Mouse (Mus musculus) gastrocnemius, adult 18-20 months (tissue): ENCODE results near the gene Tmem178b. TPM values are rescaled to one million over a fixed set of nuclear protein-coding genes. Genes with fewer than 3 reads are reported as not detected.

Experiments
- DNase-seq: peaks from one replicate; pipeline ENCODE4 v3.0.0; 2021; ENCODE audit warnings: low spot score
- total RNA-seq, 2 experiments: library from RNA; stranded (reverse); gene quantifications; 2 replicates each; pipeline ENCODE4 v1.2.3; 2021

Gene Tmem178b
- total RNA-seq, 2 experiments from 2014 or later, result 0.47 to 1.6 TPM

DNA sequence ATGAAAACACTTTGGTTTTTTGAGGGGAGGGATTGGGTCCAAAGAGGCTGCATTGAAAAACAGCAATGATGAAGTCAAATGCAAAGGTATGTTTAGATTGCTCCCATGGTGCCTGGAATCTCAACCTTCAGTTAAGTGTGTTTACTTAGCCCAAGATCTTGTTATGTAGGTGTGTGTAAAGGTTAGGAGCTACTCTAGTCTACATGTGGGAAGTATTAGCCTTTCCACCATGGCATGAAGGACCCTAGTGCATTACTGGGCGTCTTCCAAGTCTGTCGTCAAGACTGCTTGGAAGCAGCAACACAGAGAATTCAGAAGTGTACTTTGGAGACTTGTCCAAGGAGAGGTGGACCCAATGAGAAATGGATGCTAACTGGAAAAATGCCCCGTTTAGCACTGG lies 205.3 kb downstream of the Tmem178b start:
- no peak for DNase-seq

DNA sequence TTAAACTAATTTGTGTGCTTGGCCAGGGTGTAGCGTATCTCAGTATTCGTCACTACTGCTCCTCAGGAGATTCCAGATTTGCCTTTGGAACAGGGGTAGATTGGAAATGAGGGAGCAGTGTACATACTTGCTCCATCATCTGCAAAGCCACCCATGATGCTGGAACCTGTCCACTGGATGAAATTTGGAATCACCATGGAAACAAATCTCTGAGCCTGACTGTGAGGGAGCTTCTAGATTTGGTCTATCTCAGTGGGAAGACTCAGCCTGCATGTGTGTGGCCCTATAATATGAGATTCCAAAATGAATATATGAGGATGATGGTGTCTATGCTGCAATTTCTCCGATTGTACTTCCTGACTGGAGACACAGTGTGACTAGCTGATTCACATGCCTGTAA lies 210.7 kb downstream of the Tmem178b start:
- no peak for DNase-seq

DNA sequence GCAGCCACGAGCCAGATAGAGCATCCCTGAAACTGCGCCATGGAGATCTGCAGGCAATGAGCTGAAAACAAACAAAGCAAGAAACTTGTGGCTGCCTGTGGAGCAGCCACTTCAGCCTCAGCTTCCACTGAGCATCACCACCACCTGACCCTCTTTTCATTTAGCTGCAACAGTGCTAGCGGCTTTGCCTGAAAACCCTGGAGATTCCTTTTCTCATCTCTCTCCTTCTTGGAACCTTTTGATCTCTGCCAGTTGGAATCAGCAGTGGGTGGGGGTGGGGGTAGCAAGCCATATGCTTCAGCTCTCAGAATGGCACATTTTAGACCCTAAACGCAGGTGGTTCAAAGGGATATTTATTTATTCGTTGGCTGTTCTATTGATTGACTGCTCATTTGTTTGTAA lies 218.2 kb downstream of the Tmem178b start:
- no peak for DNase-seq

DNA sequence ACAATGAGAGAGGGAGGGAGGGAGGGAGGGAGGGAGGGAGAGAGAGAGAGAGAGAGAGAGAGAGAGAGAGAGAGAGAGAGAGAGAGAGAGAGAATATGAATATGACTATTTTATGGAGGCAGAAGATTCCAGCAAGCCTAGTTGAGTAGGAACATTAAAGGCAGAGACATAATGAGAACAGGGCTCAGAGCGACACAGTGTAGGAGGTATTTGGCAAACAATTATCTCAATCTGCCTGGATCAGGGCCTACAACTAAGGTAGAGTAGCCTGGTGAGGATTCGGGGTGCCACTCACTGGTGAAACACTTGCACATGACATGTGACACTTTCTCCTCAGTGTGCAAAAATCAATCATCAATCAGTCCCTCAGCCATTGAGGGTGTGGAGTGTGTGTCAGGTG lies 225.4 kb downstream of the Tmem178b start:
- no peak for DNase-seq

DNA sequence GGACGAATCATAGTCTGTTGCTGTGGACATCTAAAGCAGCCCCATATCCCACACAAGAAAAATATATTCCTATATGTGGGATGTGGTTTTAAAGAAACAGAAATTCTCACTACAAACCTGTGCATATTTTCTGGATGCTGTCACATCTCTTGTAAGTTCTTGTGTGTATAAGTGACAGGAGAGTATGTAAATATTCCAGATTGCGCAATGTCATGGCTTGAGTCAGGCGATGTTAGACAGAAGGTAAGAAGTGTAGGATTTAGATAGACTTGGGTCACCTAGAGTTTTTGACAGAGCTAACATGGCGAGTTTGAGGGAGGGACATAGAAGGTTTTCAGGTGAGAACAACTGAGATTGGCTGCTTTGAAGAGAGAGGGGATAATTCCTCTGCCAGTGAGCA lies 228.7 kb downstream of the Tmem178b start:
- DNase-seq, result no peak

DNA sequence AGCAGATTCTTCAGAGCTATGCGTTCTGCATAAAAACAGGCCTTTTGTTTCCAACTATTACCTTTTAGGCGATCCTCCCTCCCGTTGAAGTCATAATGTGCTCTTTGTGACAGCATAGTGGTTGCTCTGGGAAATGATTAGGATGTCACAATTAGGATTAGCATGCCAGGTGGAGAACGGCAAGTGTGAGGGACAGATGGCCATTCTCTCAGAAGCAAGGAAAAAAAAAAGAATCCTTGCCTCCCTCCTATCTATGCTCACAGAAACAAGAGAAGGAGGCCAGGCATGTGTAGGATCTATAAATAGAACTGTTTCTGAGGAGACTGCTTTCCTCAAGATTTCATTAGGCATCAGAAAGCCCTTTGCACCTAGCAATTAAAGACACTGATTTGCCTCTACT lies 229.8 kb downstream of the Tmem178b start:
- DNase-seq, result no peak

- DNase-seq, result no peak
Measured at GRCm38 (mm10) chr6:40110029-40110428, 237.0 kb downstream of the Tmem178b start.

GRCm38 (mm10) chr6:40110729-40111128 lies 237.7 kb downstream of the Tmem178b start:
- DNase-seq, result no peak

DNA sequence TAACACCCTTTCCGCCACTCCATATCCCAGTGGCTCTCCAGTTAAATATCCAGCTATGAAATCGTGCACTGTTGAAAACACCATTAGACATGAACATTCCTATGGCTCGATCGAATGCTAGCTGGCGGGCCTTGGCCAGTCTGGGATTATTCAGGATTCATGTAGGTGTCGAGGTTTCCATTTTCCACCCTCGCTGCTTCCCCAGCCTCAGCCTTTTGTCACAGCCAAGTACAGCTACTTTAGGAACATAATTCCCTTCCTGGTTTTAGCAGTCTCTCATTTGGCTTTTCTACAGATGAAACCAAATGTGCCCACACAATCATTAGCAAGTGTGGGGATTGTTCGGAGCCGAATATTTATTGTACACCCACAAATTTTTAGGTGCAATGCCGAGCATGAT lies 239.4 kb downstream of the Tmem178b start:
- DNase-seq, result no peak

DNA sequence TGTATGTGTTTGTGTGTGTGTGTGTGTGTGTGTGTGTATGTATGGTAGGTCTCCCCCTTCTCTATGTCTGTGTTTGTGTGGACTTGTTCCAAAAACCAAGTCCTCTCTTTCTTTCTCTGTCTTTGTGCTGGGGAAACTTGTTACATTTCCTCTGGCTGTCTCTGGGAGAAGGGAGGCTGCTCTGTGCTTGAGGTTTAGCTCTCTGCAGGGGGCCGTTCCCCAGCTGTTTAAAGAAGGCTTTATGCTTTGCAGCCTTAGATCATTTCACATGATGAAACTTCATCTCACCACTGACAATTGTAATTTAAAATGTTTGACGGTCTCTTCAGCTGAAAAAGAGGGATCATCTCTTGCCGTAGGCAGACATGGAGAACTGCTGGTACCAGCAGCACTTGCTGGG lies 243.2 kb downstream of the Tmem178b start:
- DNase-seq, result no peak

DNA sequence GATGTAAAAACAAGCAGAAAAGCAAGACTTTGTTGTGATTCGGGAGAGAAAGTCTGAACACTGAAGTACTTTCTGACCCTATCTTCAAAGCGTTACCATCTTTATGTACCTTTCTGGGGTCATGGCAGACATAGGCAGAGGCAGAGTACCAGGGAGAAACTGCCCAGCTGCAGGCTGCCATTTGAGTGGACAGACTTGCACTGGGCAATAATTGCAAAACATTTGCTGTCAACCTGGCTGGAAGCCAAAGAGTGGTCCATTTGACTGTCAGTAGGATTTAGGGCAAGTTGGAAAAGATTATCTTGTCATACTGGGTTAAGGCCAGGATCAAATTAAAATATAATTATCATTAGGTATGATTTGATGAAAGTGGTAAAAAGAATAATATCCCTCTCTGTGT lies 247.1 kb downstream of the Tmem178b start:
- DNase-seq, result no peak

DNA sequence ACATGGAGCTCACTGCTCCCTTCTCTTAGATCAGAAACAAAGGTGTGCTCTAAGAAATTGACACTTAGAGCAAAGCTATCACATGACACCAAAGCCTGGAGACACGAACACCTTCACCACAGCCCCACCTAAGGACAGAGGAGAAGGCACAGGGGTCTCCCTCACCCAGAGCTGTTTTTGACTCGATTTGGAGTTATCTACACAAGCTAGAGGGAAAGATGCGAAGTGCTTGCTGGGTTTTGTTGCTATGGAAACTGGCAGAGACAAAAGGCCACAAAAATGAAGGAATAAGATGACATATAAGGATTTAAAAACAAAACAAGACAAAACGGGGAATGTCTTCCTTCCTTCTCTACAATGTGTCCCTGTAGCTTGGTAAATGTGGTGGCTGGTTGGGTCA lies 248.4 kb downstream of the Tmem178b start:
- no peak for DNase-seq

DNA sequence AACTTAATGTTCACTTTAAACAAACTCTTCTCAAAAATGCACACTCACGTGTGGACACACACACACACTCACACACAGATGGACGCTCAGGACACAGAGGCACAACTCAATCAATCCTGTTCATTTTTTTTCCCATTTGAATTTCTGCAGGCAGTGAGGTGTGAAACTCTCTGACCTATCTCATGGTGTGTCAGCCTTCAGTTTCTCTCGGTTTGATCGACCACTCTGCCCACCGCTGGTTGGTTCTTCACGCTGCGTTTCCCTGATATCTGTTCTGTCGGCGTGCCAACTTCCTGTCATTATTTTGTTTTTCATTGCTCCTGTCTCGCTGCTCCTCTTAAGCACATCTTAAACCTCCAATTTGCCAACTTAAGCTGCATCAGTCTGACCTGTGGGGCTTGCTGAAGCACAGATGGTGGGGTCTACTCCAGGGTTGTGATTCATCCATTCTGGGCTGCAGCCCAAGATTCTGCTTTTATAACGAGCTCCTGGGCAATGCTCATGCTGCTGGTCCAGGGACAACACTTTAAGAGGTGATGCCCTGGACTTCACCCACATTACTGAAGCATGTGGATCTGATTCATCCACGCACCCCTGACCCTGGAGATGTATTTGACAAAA lies 250.1 kb downstream of the Tmem178b start:
- peak; percentile 26 for DNase-seq

DNA sequence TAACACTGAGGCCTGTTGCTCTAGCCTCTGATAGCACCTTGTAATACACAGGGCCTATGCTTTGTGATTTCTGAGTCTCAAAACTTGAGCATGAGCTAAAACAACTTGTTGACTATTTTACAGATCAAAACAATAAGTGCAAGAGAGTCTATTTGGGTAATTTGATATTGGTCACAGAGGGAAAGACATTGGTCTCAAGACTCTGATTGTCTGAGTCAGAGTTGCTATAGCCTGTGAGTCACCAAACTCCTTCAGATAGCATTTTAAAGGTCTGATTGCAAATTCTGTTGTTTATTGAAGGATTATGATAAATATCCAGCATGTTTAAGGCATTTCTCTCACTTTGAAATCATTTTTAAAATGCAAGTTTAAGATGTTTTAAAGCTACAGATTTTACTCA lies 250.9 kb downstream of the Tmem178b start:
- DNase-seq, result no peak

- DNase-seq, result no peak
Measured at GRCm38 (mm10) chr6:40128716-40129115, 255.6 kb downstream of the Tmem178b start.

GRCm38 (mm10) chr6:40131936-40132335 lies 258.9 kb downstream of the Tmem178b start:
- DNase-seq, result no peak

- DNase-seq, result no peak
Measured at GRCm38 (mm10) chr6:40133436-40133835, 260.4 kb downstream of the Tmem178b start.

DNA sequence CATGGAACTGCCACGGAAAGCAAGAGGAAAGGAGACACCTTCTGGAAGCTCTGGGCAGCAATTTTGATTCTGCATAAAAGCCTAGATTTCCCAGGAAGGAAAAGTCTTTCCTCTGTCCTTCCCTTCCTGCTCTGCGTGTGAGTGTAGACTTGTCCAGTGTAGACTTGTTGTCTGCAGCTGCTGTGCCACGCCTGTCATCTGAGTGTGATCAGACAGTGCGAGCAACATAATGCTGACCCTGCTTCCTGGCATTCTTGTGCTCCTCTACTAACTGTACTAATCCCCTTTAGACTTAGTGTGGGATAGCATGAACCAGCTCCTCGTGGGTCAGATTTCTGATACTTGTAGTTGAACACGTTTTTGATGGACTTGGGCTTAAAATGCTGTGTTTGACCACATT lies 262.6 kb downstream of the Tmem178b start:
- DNase-seq, result no peak

- DNase-seq, result no peak
Measured at GRCm38 (mm10) chr6:40137346-40137745, 264.3 kb downstream of the Tmem178b start.

GRCm38 (mm10) chr6:40137831-40138520 lies 264.9 kb downstream of the Tmem178b start:
- DNase-seq, result peak; percentile 7

DNA sequence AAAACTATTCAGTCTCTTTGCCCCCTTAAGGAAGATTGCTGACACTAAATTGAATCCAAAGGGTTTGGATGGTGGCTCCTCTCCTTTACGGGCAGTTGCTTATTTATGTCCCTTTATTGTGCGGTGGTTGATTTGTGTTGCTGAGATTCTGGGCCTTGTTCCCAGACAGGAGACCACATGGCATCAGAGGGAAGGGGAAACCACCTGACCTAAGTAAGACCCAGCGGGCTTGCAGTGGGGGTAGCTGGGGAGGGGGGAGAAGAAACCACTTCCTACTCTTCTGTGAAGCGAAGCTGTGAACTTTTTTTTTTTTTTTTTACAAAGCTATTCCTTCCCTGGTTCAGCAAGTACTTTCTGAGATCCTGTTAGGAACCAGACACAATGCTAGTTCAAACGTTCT lies 269.5 kb downstream of the Tmem178b start:
- no peak for DNase-seq

- no peak for DNase-seq
Measured at GRCm38 (mm10) chr6:40144371-40144770, 271.3 kb downstream of the Tmem178b start.

- DNase-seq, result no peak
Measured at GRCm38 (mm10) chr6:40145601-40146000, 272.5 kb downstream of the Tmem178b start.

DNA sequence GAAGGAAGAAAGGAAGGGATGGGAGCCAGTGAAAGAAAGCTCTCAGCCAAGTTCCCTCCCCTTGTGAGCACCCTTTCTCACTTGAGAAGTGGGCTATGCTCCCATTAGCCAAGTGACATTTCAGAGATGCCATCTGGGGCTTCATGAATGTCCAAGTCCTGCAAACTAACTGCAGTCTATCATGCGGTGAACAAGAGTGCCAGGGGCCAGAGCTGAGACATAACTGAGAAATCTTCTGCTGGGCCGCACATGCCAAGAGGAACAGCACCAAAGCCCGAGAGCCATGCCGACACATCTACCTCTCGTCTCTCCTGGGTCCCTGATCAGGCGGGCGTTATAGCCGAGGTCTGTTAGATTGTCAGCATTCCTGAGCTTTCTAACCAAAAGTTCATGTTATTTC lies 279.2 kb downstream of the Tmem178b start:
- no peak for DNase-seq
